Mouse (Mus musculus) B cell, adult 2 months (primary cell): ENCODE results near the gene Was.
"Not testable (repeated sequence)": the region's sequence is repeated elsewhere in the genome, so short reads cannot be mapped to it uniquely, and the experiment has no call there.

ENCODE experiments used
- DNase-seq, 2 experiments: peaks; one replicate each; pipeline ENCODE4 v3.0.0; 2022

Gene Was

DNA sequence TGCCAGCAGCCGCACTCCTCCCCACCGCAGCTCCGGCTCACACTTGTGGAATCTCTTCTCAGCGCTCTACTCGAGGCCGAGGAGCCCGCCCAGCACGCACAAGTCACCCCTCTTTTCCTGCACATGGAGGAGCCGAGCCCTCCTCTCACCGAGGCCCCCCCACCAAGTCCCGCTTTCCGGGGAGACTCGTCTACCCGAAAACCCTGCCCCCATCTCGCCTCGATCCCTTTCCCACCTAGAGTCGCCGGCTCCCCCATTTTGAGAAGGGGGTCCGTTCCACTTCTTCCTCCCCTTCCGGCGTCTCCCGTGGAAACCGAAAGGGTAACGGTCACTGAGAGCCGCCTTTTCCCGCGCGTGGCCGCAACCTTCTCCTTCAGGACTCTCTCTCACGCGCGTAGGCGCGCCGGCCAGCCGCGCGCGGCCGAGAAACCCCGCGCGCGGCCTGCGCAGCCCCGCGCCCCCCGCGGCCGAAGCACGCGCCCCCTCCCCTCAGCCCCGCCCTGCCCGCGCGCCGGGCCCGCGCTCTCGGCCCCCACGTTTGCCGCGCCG, 16.3 kb downstream of the Was start:
- peak; percentile 15 to 32 for DNase-seq

DNA sequence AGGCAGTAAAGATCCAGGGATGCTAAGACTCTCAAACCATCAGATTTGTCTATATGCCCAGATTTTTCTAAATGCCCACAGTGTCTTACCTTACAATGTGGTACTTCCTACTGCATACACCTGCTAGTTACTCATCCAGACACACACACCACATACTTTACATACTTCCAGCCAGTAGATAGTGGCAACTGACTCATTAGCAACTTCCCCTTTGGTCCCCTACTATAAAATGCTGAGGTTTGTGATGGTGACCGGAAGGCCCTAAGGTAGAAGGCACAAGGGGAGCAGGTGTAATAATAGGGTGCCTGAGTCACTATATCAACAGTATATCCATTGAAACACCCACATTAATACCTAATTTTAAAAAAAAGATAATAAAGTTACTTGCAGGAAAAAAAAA, 21.1 kb downstream of the Was start:
- peak in 1 of 2 experiments; percentile 1 for DNase-seq

DNA sequence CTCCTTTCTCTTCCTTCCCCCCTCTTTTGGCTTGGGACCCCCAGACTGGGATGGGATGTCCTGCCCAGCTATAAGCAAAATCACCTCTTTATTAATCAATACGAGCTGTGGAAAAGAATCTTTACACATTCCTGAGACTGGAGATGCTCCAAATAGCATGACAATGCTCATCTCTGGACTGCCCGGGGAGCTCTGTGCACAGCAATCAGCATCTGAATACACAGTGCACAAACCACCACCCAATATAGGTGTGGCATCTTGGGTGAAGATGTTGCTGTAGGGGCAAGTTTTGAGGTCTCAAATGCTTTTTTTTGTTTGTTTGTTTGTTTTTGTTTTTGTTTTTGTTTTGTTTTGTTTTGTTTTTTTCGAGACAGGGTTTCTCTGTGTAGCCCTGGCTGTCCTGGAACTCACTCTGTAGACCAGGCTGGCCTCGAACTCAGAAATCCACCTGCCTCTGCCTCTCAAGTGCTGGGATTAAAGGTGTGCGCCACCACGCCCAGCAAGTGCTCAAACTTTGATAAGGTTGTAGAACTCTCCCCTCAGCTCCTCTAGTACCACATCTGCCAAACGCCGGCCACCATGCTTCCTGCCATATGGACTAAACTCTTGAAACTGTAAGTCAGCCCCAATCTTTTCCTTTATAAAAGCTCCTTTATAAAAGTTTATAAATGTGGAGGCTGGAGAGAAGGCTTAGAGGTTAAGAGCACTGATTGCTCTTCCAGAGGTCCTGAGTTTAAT, 39.1 kb downstream of the Was start:
- DNase-seq, result not testable (repeated sequence)

DNA sequence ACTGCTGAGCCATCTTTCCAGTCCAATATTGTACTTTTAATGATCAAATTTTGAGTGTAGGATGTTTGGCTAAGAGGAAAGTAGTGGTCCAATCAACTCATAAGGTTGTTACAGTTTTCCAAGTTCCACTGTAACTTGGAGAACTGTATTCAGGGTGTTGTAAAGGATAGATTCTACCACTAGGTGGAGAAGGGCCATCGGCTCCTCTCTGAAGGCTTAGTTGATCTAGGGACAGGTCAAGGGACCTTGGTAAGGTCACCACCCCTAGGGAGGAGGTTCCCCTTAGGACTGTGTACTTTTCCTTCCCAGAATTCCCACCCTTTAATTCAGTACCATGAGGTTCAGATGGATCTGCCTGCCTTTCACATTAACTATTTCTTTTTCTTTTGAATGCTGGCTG, 57.3 kb downstream of the Was start:
- peak in 1 of 2 experiments; percentile 10 for DNase-seq
